Mouse (Mus musculus): ENCODE measurements around the gene Ms4a14. TPM values are rescaled to one million over a fixed set of nuclear protein-coding genes. Genes with fewer than 3 reads are reported as not detected.

Ms4a14 gene
- polyA plus RNA-seq (2014; fragmentation: Nextera tagmentation; extraction: Ambion mirVana): not detected in 2 replicates

DNA sequence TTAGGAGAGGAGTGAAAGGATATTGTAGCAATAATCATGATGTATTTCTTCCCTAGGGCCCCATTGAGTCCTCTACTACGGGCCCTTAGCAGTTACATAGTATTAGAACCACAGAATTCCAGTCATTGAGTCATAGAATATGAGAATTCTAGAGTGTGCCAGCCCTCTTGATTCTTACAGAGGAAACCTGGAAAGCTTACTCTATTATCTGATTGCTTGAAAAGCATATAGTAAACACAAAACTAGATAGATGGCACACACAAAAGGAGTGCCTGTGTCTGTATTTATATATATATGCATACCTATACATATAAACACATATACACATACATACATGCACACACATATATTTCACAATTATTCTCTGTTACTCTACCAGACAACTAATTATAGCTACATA, at the start of gene Ms4a14:
Ms4a14 (minus strand) TSS at position 101 of the 400 bp plus-strand sequence.
- H3K27ac ChIP-seq (ENCODE audit: low read depth, low read length): no peak within 1 kb of the TSS
- H3K4me2 ChIP-seq: no peak within 1 kb of the TSS
- H3K36me3 ChIP-seq (ENCODE audit: control insufficient read depth, insufficient read depth, low read length): no peaks in the 10 kb centered on the region
- ATAC-seq (replicated peaks; ENCODE audit: insufficient number of reproducible peaks, low FRiP score, low TSS enrichment): no peak
- 67% methylated on average over 1 of the region's 1 CpGs for WGBS (ENCODE audit: insufficient replicate concordance)
- no peaks in the 10 kb centered on the region for H3K9me3 ChIP-seq (replicated peaks; ENCODE audit: control insufficient read depth, low read length)
- no peaks in the 10 kb centered on the region for H3K4me1 ChIP-seq (ENCODE audit: control insufficient read depth, insufficient read depth, low read length)
- H3K4me3 ChIP-seq (ENCODE audit: low read depth, low read length): no peak within 1 kb of the TSS
- no peak within 1 kb of the TSS for H3K9ac ChIP-seq (ENCODE audit: low read depth, low read length)
- no peaks in the 10 kb centered on the region for H3K27me3 ChIP-seq (ENCODE audit: control insufficient read depth, insufficient read depth, low read length)

DNA sequence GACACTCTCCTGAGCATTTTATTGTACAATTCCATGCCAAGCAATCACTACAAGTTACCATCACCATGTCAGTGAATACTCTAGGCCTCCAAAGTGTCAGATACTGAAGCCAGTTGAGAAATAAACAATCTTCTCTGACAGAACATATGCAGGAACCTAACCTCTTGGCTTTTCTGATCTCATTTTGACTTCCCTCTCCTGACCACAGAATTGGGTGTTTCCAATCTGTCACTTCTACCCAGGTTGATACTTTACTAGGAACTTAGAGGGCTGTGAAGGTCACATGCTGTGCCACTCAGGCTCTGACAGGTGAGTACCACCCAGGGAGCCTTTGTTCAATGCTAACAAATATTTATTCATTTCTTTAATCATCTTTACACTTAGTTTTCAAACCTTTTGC, 47.7 kb upstream of the Ms4a14 start:
- H3K4me3 ChIP-seq (ENCODE audit: low read depth, low read length): no peak overlapping the region
- H3K36me3 ChIP-seq (ENCODE audit: control insufficient read depth, insufficient read depth, low read length): no peaks in the 10 kb centered on the region
- no peak overlapping the region for H3K9ac ChIP-seq (ENCODE audit: low read depth, low read length)
- H3K4me2 ChIP-seq: no peak overlapping the region
- no peak overlapping the region for H3K27ac ChIP-seq (ENCODE audit: low read depth, low read length)
- no peaks in the 10 kb centered on the region for H3K4me1 ChIP-seq (ENCODE audit: control insufficient read depth, insufficient read depth, low read length)
- no peaks in the 10 kb centered on the region for H3K9me3 ChIP-seq (replicated peaks; ENCODE audit: control insufficient read depth, low read length)
- no peaks in the 10 kb centered on the region for H3K27me3 ChIP-seq (ENCODE audit: control insufficient read depth, insufficient read depth, low read length)
- ATAC-seq (replicated peaks; ENCODE audit: insufficient number of reproducible peaks, low FRiP score, low TSS enrichment): no peak

DNA sequence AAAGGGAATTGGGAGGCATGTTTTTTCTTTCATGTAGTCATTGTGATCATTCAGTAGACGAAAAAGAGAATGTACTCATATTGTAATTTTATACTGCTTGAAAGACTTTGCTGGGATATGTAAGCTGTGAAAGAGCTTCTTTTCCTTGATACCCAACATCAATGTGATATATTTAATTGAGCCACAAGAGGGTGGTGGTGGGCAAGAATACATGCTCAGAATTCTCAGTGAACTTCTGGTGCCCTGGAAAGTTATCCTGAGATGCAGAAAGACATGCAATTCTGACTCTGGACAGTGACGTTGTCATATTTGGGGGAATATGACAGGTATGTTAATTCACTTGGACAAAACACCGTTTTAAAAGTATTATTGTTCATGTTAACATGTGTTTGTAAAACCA, 45.9 kb upstream of the Ms4a14 start:
- H3K9me3 ChIP-seq (replicated peaks; ENCODE audit: control insufficient read depth, low read length): no peaks in the 10 kb centered on the region
- no peak overlapping the region for H3K27ac ChIP-seq (ENCODE audit: low read depth, low read length)
- no peak overlapping the region for H3K4me3 ChIP-seq (ENCODE audit: low read depth, low read length)
- no peak overlapping the region for H3K4me2 ChIP-seq
- no peak for ATAC-seq (replicated peaks; ENCODE audit: insufficient number of reproducible peaks, low FRiP score, low TSS enrichment)
- H3K9ac ChIP-seq (ENCODE audit: low read depth, low read length): no peak overlapping the region
- 50% methylated on average over 3 of the region's 3 CpGs for WGBS (ENCODE audit: insufficient replicate concordance)
- H3K4me1 ChIP-seq (ENCODE audit: control insufficient read depth, insufficient read depth, low read length): no peaks in the 10 kb centered on the region
- H3K36me3 ChIP-seq (ENCODE audit: control insufficient read depth, insufficient read depth, low read length): no peaks in the 10 kb centered on the region
- no peaks in the 10 kb centered on the region for H3K27me3 ChIP-seq (ENCODE audit: control insufficient read depth, insufficient read depth, low read length)

DNA sequence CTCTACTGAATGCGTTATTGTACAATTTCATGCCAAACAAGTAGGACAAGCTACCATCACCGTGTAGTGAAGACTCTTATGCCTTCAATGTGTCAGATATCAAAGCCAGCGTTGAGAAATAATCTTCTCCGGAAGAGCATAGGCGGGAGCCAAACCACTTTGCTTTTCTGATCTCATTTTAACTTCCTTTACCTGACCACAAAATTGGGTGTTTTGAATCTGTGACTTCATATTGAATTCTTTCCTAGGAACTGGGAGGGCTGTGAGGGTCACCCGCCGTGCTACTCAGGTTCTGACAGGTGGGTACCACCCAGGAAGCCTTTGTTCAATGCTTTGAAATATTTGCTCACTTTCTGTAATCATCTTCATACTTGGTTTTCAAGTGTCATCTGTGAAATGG, 41.5 kb upstream of the Ms4a14 start:
- Histone ChIP-seq H3K27ac (ENCODE audit: low read depth, low read length) (no peak overlapping the region), H3K36me3 (ENCODE audit: control insufficient read depth, insufficient read depth, low read length) (no peaks in the 10 kb centered on the region), H3K4me1 (ENCODE audit: control insufficient read depth, insufficient read depth, low read length) (no peaks in the 10 kb centered on the region), H3K4me3 (ENCODE audit: low read depth, low read length) (no peak overlapping the region), H3K9ac (ENCODE audit: low read depth, low read length) (no peak overlapping the region), H3K9me3 (replicated peaks; ENCODE audit: control insufficient read depth, low read length) (no peaks in the 10 kb centered on the region), H3K27me3 (ENCODE audit: control insufficient read depth, insufficient read depth, low read length) (no peaks in the 10 kb centered on the region), H3K4me2 (no peak overlapping the region)
- 79% methylated on average over 7 of the region's 7 CpGs for WGBS (ENCODE audit: insufficient replicate concordance)
- ATAC-seq (replicated peaks; ENCODE audit: insufficient number of reproducible peaks, low FRiP score, low TSS enrichment): no peak

DNA sequence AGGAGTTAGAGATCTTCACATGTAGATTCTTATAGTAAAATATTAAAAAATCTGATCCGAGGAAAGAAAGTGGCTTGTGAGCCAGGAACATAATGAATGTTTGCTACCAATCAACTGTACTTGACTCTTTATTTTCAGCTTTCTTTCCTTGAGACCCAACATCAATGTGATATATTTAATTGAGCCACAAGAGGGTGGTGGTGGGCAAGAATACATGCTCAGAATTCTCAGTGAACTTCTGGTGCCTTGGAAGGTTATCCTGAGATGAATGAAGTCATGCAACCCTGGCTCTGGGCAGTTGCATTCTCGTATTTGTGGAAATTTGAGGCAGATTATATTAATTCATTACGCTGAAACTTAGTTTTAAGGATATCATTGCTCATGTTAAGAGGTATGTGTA, 37.6 kb upstream of the Ms4a14 start:
- no peak overlapping the region for H3K4me2 ChIP-seq
- H3K9ac ChIP-seq (ENCODE audit: low read depth, low read length): no peak overlapping the region
- ATAC-seq (replicated peaks; ENCODE audit: insufficient number of reproducible peaks, low FRiP score, low TSS enrichment): no peak
- H3K27me3 ChIP-seq (ENCODE audit: control insufficient read depth, insufficient read depth, low read length): no peaks in the 10 kb centered on the region
- no peaks in the 10 kb centered on the region for H3K4me1 ChIP-seq (ENCODE audit: control insufficient read depth, insufficient read depth, low read length)
- H3K9me3 ChIP-seq (replicated peaks; ENCODE audit: control insufficient read depth, low read length): no peaks in the 10 kb centered on the region
- no peaks in the 10 kb centered on the region for H3K36me3 ChIP-seq (ENCODE audit: control insufficient read depth, insufficient read depth, low read length)
- no peak overlapping the region for H3K4me3 ChIP-seq (ENCODE audit: low read depth, low read length)
- H3K27ac ChIP-seq (ENCODE audit: low read depth, low read length): no peak overlapping the region
- 39% methylated on average over 3 of the region's 3 CpGs for WGBS (ENCODE audit: insufficient replicate concordance)

DNA sequence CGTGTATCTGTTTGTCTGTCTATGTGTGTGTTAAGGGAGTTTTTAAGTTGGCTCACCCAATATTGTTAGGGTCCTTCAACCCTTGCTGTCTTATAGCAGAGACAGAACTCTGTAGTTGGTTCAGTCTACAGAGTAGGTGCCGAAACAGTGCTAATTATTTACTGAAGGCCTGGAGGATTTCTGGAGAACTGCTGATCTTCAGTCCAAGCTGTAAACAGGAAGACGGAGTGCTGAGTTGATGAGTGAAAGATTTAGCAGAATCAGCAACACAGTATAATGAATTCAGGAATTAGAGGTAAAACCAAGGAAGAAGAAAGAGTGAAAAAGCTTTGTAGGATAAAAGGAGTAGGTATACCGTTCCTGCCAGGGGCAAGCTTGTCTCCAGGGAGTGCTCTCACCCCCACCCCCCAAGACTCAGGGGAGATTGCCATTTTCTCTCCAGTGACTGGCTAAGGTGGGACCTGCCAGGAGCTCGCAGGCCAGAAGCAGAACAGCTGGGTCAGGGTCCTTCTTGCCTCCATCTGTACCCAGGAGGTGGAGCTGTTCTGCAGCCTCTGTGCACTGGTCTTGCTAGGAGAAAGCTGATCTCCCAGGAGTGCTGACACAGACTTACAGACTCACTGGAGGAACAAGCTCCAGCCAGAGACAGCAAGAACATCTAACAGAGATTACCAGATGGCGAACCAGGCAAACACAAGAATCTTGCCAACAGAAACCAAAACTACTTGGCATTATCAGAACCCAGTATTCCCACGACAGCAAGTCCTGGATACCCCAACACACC, 35.6 kb upstream of the Ms4a14 start:
- no peak for ATAC-seq (replicated peaks; ENCODE audit: insufficient number of reproducible peaks, low FRiP score, low TSS enrichment)
- Histone ChIP-seq H3K9ac (ENCODE audit: low read depth, low read length) (no peak overlapping the region), H3K27ac (ENCODE audit: low read depth, low read length) (no peak overlapping the region), H3K4me1 (ENCODE audit: control insufficient read depth, insufficient read depth, low read length) (no peaks in the 10 kb centered on the region), H3K4me2 (no peak overlapping the region), H3K27me3 (ENCODE audit: control insufficient read depth, insufficient read depth, low read length) (no peaks in the 10 kb centered on the region), H3K4me3 (ENCODE audit: low read depth, low read length) (no peak overlapping the region), H3K9me3 (replicated peaks; ENCODE audit: control insufficient read depth, low read length) (no peaks in the 10 kb centered on the region), H3K36me3 (ENCODE audit: control insufficient read depth, insufficient read depth, low read length) (no peaks in the 10 kb centered on the region)
- WGBS (ENCODE audit: insufficient replicate concordance): 48% methylated on average over 7 of the region's 7 CpGs

DNA sequence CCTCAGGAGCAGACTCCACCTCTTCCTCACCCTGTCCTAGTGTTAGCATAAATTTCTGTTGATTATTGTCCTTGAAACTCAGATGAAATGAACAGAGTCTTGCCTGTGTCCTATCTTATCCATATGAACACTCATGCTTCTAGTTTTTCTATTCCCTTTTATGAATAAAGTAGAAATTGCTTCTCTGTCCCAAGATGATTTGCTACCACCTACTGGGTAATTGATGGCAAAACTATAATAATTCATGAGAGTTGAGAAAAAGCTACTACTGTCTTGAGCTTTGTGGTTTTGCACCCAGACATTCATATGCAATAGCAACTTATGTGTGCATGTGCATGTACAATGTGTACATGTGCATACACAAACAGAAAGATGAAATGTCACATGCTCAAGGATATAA, 29.7 kb upstream of the Ms4a14 start:
- ATAC-seq (replicated peaks; ENCODE audit: insufficient number of reproducible peaks, low FRiP score, low TSS enrichment): no peak
- no peaks in the 10 kb centered on the region for H3K36me3 ChIP-seq (ENCODE audit: control insufficient read depth, insufficient read depth, low read length)

DNA sequence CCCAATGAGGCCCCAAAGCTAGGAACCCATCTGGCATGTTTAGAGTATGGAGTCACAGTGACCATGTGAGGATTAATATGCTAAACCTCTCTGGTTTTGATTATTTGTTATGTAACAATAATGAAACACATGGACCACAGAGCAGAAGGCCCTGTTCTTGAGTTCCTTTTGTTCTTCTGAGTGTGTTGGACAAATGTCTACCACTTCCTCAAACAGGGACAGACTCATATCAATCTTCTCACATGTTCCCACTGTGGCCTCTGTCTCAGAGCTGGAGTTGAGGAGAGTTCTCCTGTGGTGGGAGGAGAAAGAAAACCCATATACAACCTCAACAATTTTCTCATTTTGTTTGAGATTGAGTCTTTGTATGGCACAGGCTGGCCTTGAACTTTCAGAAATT, 28.9 kb upstream of the Ms4a14 start:
- H3K27ac ChIP-seq (ENCODE audit: low read depth, low read length): no peak overlapping the region
- no peak overlapping the region for H3K9ac ChIP-seq (ENCODE audit: low read depth, low read length)
- H3K9me3 ChIP-seq (replicated peaks; ENCODE audit: control insufficient read depth, low read length): no peaks in the 10 kb centered on the region
- no peak overlapping the region for H3K4me3 ChIP-seq (ENCODE audit: low read depth, low read length)
- no peaks in the 10 kb centered on the region for H3K27me3 ChIP-seq (ENCODE audit: control insufficient read depth, insufficient read depth, low read length)
- no peak overlapping the region for H3K4me2 ChIP-seq
- H3K36me3 ChIP-seq (ENCODE audit: control insufficient read depth, insufficient read depth, low read length): no peaks in the 10 kb centered on the region
- H3K4me1 ChIP-seq (ENCODE audit: control insufficient read depth, insufficient read depth, low read length): no peaks in the 10 kb centered on the region
- ATAC-seq (replicated peaks; ENCODE audit: insufficient number of reproducible peaks, low FRiP score, low TSS enrichment): no peak

More for the DNA sequence above, 29.7 kb upstream of the Ms4a14 start:
- Histone ChIP-seq H3K4me1 (ENCODE audit: control insufficient read depth, insufficient read depth, low read length) (no peaks in the 10 kb centered on the region), H3K9ac (ENCODE audit: low read depth, low read length) (no peak overlapping the region), H3K4me2 (no peak overlapping the region), H3K27ac (ENCODE audit: low read depth, low read length) (no peak overlapping the region), H3K4me3 (ENCODE audit: low read depth, low read length) (no peak overlapping the region), H3K27me3 (ENCODE audit: control insufficient read depth, insufficient read depth, low read length) (no peaks in the 10 kb centered on the region), H3K9me3 (replicated peaks; ENCODE audit: control insufficient read depth, low read length) (no peaks in the 10 kb centered on the region)

DNA sequence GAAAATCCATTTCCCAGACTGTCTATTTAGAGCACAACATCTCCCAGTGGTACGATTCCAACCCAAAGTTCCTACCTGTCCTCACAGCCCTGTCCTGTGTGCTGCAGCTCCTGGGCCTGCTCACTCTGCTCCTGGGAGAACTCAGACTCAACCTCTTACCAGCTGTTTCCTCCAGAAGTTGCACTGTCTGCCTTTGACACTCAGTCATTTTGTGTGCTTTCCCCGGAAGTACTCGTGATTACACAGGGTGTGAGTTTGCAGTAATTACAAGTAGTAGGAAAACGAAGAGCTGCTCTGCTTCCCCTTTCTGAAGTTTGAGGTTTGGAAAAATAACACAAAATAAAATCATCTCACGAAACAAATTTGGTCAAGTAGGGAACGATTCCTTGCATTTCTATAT, 21.7 kb upstream of the Ms4a14 start, which contains the start of gene Ms4a7:
Ms4a7 (minus strand) TSS at position 215 of the 400 bp plus-strand sequence.
- H3K4me1 ChIP-seq (ENCODE audit: control insufficient read depth, insufficient read depth, low read length): no peaks in the 10 kb centered on the region
- H3K9me3 ChIP-seq (replicated peaks; ENCODE audit: control insufficient read depth, low read length): no peaks in the 10 kb centered on the region
- no peaks in the 10 kb centered on the region for H3K36me3 ChIP-seq (ENCODE audit: control insufficient read depth, insufficient read depth, low read length)
- H3K27me3 ChIP-seq (ENCODE audit: control insufficient read depth, insufficient read depth, low read length): no peaks in the 10 kb centered on the region
- no peak within 1 kb of the TSS for H3K4me2 ChIP-seq
- no peak within 1 kb of the TSS for H3K27ac ChIP-seq (ENCODE audit: low read depth, low read length)
- 75% methylated on average over 6 of the region's 6 CpGs for WGBS (ENCODE audit: insufficient replicate concordance)
- H3K4me3 ChIP-seq (ENCODE audit: low read depth, low read length): no peak within 1 kb of the TSS
- no peak for ATAC-seq (replicated peaks; ENCODE audit: insufficient number of reproducible peaks, low FRiP score, low TSS enrichment)
- H3K9ac ChIP-seq (ENCODE audit: low read depth, low read length): no peak within 1 kb of the TSS

Data from heart, embryonic 11.5 days (tissue).